Mouse (Mus musculus) spleen, adult 2 months (tissue): Measurements from ENCODE around the gene Mpdu1. TPM values are rescaled to one million over a fixed set of nuclear protein-coding genes. Genes with fewer than 3 reads are reported as not detected.

ENCODE experiments used
- DNase-seq, 2 experiments: peaks; one replicate each; pipeline versions ENCODE4 v3.0.0 to v3.0.0-alpha.2; 2012 to 2021; ENCODE audit warnings: low spot score in 2 of 2, low read depth in 1 of 2
- H3K27ac ChIP-seq: fragments of 200-500 bp; 2 replicates; pipeline ENCODE4 v1.5.1; 2012; ENCODE audit warnings: low read length, inconsistent platforms; ENCODE audit not compliant: insufficient read depth
- H3K27me3 ChIP-seq: fragments of 200-500 bp; 2 replicates; pipeline ENCODE4 v1.6.1; 2012; ENCODE audit warnings: mild to moderate bottlenecking, moderate library complexity, low read length, inconsistent platforms; ENCODE audit not compliant: control insufficient read depth, insufficient read depth
- H3K36me3 ChIP-seq: fragments of 200-500 bp; 2 replicates; pipeline ENCODE4 v1.6.1; 2012; ENCODE audit warnings: mild to moderate bottlenecking, low read length, inconsistent platforms; ENCODE audit not compliant: control insufficient read depth, insufficient read depth
- H3K4me1 ChIP-seq: fragments of 200-500 bp; 2 replicates; pipeline ENCODE4 v1.6.1; 2011; ENCODE audit warnings: inconsistent platforms; ENCODE audit not compliant: control insufficient read depth, insufficient read depth, insufficient read length
- H3K4me3 ChIP-seq: fragments of 200-500 bp; 2 replicates; pipeline ENCODE4 v1.5.1; 2011; ENCODE audit warnings: mild to moderate bottlenecking, inconsistent platforms; ENCODE audit not compliant: insufficient read depth, insufficient read length; ENCODE audit errors: extremely low read depth
- CTCF ChIP-seq: fragments of 200-500 bp; IDR thresholded peaks from 2 replicates; pipeline ENCODE4 v1.5.1; 2011; ENCODE audit warnings: mild to moderate bottlenecking, inconsistent platforms; ENCODE audit not compliant: insufficient read depth, insufficient read length, insufficient replicate concordance; ENCODE audit errors: extremely low read depth
- POLR2A ChIP-seq: fragments of 200-500 bp; IDR thresholded peaks from 2 replicates; pipeline ENCODE4 v1.6.1; 2011; ENCODE audit warnings: low read depth, low read length, inconsistent platforms
- WGBS: fragments of 180-500 bp; shearing (Covaris S2); methylation state at CpG from one replicate; pipeline ENCODE4 v1.1.7; 2018; 5-methylcytosine and 5-hydroxymethylcytosine counted together
- polyA plus RNA-seq: library from polyadenylated mRNA; depleted of rRNA; stranded (reverse); fragments of >200 nt; gene quantifications from 2 replicates; pipeline ENCODE4 v1.2.3, GENCODE M21; 2012

Gene Mpdu1
- polyA plus RNA-seq, 1 experiment: 63.6 TPM

DNA sequence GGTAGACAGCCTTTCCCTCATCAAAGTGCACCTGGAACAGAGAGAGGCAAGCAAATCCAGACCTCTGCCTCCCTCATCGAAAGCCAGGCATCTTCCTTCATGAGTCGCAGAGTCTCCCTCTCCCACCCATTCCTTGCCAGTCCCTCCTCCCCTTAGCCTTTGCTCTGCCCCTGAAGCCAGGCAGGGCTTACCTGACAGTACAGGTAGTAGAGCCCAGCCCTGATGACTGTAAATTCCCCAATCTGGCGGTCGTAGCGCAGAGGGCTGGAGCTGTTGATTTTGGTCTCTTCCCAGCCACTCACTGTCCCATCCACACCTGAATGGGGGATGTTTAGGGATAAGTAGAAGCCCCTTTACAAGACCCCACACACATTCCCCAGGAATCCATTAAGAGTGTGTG lies 24.6 kb upstream of the Mpdu1 start:
- TF ChIP-seq POLR2A: no peak
- TF ChIP-seq CTCF: no peak
- H3K4me3 ChIP-seq: no peak overlapping the region
- H3K36me3 ChIP-seq: no peaks in the 10 kb centered on the region
- no peak overlapping the region for H3K27ac ChIP-seq
- no peaks in the 10 kb centered on the region for H3K27me3 ChIP-seq
- 90% methylated on average over 5 of the region's 5 CpGs for WGBS
- no peaks in the 10 kb centered on the region for H3K4me1 ChIP-seq
- DNase-seq: no peak

DNA sequence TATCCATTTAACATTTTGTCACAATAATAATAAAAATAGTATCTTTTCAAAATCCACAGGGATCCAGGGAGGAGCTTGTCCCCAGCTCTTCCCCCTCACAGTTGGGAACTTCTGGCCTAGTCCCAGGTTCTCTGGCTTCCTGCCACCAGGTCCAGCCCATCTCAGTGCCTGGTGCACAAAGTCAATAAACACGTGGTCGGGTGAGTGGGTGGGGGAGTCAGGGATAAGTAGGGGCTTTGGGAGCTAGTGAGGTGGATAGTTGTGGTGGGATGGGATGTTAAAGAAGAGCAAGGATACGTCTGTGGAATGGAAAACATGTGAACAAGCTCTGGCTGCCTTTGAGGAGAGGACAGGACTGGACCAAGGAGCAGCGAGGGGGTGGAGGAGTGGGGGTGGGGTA lies 23.9 kb upstream of the Mpdu1 start:
- no peak overlapping the region for H3K4me3 ChIP-seq
- no peaks in the 10 kb centered on the region for H3K4me1 ChIP-seq
- 64% methylated on average over 4 of the region's 4 CpGs for WGBS
- H3K27ac ChIP-seq: no peak overlapping the region; the same call in 1 of the 2 replicates
- no peaks in the 10 kb centered on the region for H3K27me3 ChIP-seq
- no peak for TF ChIP-seq CTCF
- TF ChIP-seq POLR2A: no peak
- DNase-seq: no peak
- no peaks in the 10 kb centered on the region for H3K36me3 ChIP-seq

DNA sequence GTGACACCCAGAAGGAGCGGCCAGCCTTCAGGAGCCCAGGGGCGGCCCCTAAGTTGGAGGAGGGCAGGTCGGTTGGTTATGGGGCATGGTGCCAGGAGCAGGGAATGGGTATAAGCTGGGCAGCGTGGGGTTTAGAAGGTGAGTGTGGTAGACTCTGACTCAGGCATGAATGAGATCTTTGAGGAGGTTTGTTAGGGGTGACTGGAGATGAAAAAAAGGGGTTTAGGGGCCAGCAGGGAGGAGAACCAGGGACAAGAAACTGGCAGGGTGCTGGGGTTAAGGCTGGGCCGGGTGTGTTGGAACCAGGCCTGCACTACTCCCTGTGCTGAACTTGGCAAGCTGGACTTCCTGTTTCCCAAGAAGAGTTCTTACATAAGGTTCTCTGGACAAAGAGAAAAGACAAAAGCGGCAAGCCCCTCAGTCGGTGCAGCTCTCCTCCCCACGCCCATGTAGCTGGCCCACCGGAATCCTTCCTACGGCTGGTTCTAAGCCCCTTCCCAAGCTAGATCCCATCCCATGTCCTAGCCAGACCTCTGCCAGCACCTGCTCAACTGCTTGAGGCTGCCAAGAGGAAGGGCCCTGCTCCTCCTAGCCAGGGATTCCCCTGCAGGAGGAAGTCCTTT lies 23.2 kb upstream of the Mpdu1 start, which contains the start of gene Tnfsf13:
TSS of gene Tnfsf13 (minus strand) at position 259 of the 623 bp plus-strand sequence.
- DNase-seq: no peak
- H3K4me1 ChIP-seq: no peaks in the 10 kb centered on the region
- no peaks in the 10 kb centered on the region for H3K36me3 ChIP-seq
- WGBS: 60% methylated on average over 10 of the region's 10 CpGs
- H3K4me3 ChIP-seq: peak within 1 kb of the TSS; percentile 17; the same call in 1 of the 2 replicates
- no peaks in the 10 kb centered on the region for H3K27me3 ChIP-seq
- no peak for TF ChIP-seq POLR2A
- TF ChIP-seq CTCF: no peak
- peak within 1 kb of the TSS; percentile 90 for H3K27ac ChIP-seq

DNA sequence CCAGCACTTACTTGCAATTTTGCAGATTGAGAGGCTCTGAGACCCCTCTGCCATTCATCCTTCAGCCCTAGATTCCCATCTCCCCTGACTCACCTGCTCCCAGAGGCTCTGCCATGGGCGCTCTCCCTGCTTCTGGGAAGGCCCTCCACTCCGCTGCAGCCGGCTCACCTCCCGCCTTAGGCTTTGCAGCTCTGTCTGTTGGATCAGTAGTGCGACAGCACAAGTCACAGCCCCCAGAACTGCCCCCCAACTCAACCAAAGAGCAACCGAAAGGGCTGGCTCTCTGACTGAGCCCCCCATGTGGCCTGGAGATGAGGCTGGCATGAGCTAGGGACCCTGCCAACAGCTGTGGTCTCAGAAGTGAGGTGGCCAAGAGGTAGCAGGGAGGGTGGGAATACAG lies 22.5 kb upstream of the Mpdu1 start:
- Histone ChIP-seq H3K4me1 (no peaks in the 10 kb centered on the region), H3K36me3 (no peaks in the 10 kb centered on the region), H3K27me3 (no peaks in the 10 kb centered on the region), H3K4me3 (no peak overlapping the region), H3K27ac (peak overlapping the region; percentile 90)
- WGBS: 86% methylated on average over 6 of the region's 6 CpGs
- DNase-seq: no peak
- TF ChIP-seq POLR2A (no peak), CTCF (no peak)

DNA sequence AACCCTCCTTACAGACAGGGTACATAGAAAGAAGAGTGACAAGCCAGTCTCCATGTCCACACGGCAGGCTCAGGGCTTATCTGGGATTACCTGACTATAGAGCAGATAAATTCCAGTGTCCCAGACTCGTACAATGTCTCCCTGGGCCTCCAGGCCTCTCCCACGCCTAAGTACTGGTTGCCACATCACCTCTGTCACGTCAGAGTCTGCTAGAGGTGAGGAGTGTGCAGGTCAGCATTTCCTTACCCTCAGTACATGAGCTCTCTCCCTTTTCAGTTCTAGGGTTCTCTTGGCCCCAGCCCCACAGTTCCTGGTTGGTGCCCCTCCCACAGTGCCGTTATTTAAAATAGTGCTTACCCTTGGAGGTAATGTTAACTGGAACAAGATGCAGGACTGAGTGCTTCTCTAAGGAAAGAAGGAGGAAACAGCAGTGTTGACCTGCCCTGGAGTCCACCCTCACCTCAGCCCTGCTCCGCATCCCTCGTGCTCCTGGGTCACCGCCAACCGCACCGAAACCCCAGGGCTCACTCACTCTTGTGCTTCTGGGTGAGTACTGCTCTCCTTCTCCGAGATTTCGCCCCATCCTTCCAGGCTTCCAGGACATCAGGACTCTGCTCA lies 21.8 kb upstream of the Mpdu1 start:
- Histone ChIP-seq H3K36me3 (no peaks in the 10 kb centered on the region), H3K27me3 (no peaks in the 10 kb centered on the region), H3K4me3 (no peak overlapping the region), H3K27ac (no peak overlapping the region; the same call in 1 of the 2 replicates), H3K4me1 (no peaks in the 10 kb centered on the region)
- no peak for TF ChIP-seq CTCF
- no peak for TF ChIP-seq POLR2A
- 83% methylated on average over 12 of the region's 12 CpGs for WGBS
- no peak for DNase-seq

DNA sequence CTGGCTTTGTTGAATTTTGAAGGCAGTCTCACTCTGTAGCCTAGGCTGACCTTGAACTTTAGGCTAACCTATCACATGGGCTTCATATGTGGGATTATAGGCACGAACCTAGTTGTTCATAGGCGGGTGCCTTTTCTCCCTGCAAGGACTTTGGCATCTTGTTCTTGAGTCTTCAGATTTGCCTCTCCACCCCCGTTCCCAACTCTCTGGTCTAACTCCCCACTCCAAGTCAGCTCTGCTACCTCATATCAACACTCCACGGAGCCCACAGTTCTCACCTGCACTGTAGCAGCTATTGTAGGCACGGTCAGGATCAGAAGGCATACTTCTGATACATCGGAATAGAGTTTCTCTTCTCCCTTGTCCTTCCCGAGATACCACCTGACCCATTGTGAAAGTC lies 21.1 kb upstream of the Mpdu1 start:
- no peaks in the 10 kb centered on the region for H3K27me3 ChIP-seq
- TF ChIP-seq CTCF (no peak), POLR2A (no peak)
- H3K27ac ChIP-seq: no peak overlapping the region
- no peaks in the 10 kb centered on the region for H3K4me1 ChIP-seq
- H3K36me3 ChIP-seq: peaks cover under 1% of the 10 kb centered on the region; the same call in 1 of the 2 replicates
- 89% methylated on average over 7 of the region's 7 CpGs for whole genome bisulfite sequencing
- H3K4me3 ChIP-seq: no peak overlapping the region
- no peak for DNase-seq
